Mouse (Mus musculus): ENCODE measurements at regions not wholly inside any gene's neighbourhood (a gene's known extent, or its start where the extent isn't known, plus 50 kb on each side); places are given as distances from the start of the nearest gene placed in this dataset.

GRCm38 (mm10) chr15:85660528-85661392 lies 74.0 kb upstream of the Ppara start:
- in situ Hi-C loops (cut with MboI, MseI): no loop called here

- in situ Hi-C loops (cut with MboI, MseI): no loop called here
Observed at GRCm38 (mm10) chr15:85661393-85661690, 73.4 kb upstream of the Ppara start.

- in situ Hi-C loops (cut with MboI, MseI): no loop called here
Observed at GRCm38 (mm10) chr15:85661771-85662170, 73.0 kb upstream of the Ppara start.

GRCm38 (mm10) chr15:85662271-85662670 lies 72.5 kb upstream of the Ppara start:
- in situ Hi-C loops (cut with MboI, MseI): no loop called here

- in situ Hi-C loops (cut with MboI, MseI): no loop called here
Observed at GRCm38 (mm10) chr15:85662673-85663072, 72.1 kb upstream of the Ppara start.

GRCm38 (mm10) chr15:85663757-85664431 lies 70.9 kb upstream of the Ppara start:
- in situ Hi-C loops (cut with MboI, MseI): no loop called here

- in situ Hi-C loops (cut with MboI, MseI): no loop called here
Observed at GRCm38 (mm10) chr15:85664432-85664828, 70.4 kb upstream of the Ppara start.

- in situ Hi-C loops (cut with MboI, MseI): no loop called here
Observed at GRCm38 (mm10) chr15:85665181-85665821, 69.5 kb upstream of the Ppara start.

GRCm38 (mm10) chr15:85666496-85666895 lies 68.3 kb upstream of the Ppara start:
- in situ Hi-C loops (cut with MboI, MseI): no loop called here

GRCm38 (mm10) chr15:85667381-85667791 lies 67.4 kb upstream of the Ppara start:
- in situ Hi-C loops (cut with MboI, MseI): no loop called here

- in situ Hi-C loops (cut with MboI, MseI): no loop called here
Observed at GRCm38 (mm10) chr15:85667906-85668590, 66.7 kb upstream of the Ppara start.

- in situ Hi-C loops (cut with MboI, MseI): no loop called here
Observed at GRCm38 (mm10) chr15:85668871-85669651, 65.7 kb upstream of the Ppara start.

GRCm38 (mm10) chr15:85669652-85670175 lies 65.1 kb upstream of the Ppara start:
- in situ Hi-C loops (cut with MboI, MseI): no loop called here

- in situ Hi-C loops (cut with MboI, MseI): no loop called here
Observed at GRCm38 (mm10) chr15:85670176-85670788, 64.5 kb upstream of the Ppara start.

GRCm38 (mm10) chr15:85670789-85671700 lies 63.7 kb upstream of the Ppara start:
- in situ Hi-C loops (cut with MboI, MseI): no loop called here

GRCm38 (mm10) chr15:85671701-85672191 lies 63.0 kb upstream of the Ppara start:
- in situ Hi-C loops (cut with MboI, MseI): no loop called here

- in situ Hi-C loops (cut with MboI, MseI): no loop called here
Observed at GRCm38 (mm10) chr15:85672376-85672775, 62.4 kb upstream of the Ppara start.

GRCm38 (mm10) chr15:85672931-85673330 lies 61.9 kb upstream of the Ppara start:
- in situ Hi-C loops (cut with MboI, MseI): no loop called here

GRCm38 (mm10) chr15:85673506-85673905 lies 61.3 kb upstream of the Ppara start:
- in situ Hi-C loops (cut with MboI, MseI): no loop called here

Data from regulatory T cell (primary cell).